Mouse (Mus musculus) liver (tissue): ENCODE data around the gene Thada.
"Not testable (repeated sequence)": the region's sequence is repeated elsewhere in the genome, so short reads cannot be mapped to it uniquely, and the experiment has no call there.

Experiments
- DNase-seq: peaks from one replicate; pipeline ENCODE4 v3.0.0-alpha.2; 2020; ENCODE audit warnings: mixed read lengths

Thada gene

GRCm38 (mm10) chr17:84256278-84256819 lies 209.7 kb downstream of the Thada start:
- no peak for DNase-seq

GRCm38 (mm10) chr17:84255841-84256240 lies 210.2 kb downstream of the Thada start:
- DNase-seq = no peak

GRCm38 (mm10) chr17:84251426-84251825 lies 214.6 kb downstream of the Thada start:
- no peak for DNase-seq

GRCm38 (mm10) chr17:84244182-84244920 lies 221.7 kb downstream of the Thada start:
- no peak for DNase-seq

GRCm38 (mm10) chr17:84243759-84244158 lies 222.2 kb downstream of the Thada start:
- DNase-seq = no peak

- no peak for DNase-seq
Measured at GRCm38 (mm10) chr17:84241308-84241957, 224.6 kb downstream of the Thada start.

- DNase-seq = no peak
Measured at GRCm38 (mm10) chr17:84239679-84240292, 226.2 kb downstream of the Thada start.

GRCm38 (mm10) chr17:84238174-84238573 lies 227.8 kb downstream of the Thada start:
- no peak for DNase-seq

- DNase-seq = no peak
Measured at GRCm38 (mm10) chr17:84236781-84237557, 229.0 kb downstream of the Thada start.

- no peak for DNase-seq
Measured at GRCm38 (mm10) chr17:84235399-84235928, 230.5 kb downstream of the Thada start.

GRCm38 (mm10) chr17:84234785-84235184 lies 231.2 kb downstream of the Thada start:
- DNase-seq = peak; percentile 40

- DNase-seq = no peak
Measured at GRCm38 (mm10) chr17:84233758-84234157, 232.2 kb downstream of the Thada start.

- no peak for DNase-seq
Measured at GRCm38 (mm10) chr17:84231361-84231760, 234.6 kb downstream of the Thada start.

GRCm38 (mm10) chr17:84228223-84228622 lies 237.8 kb downstream of the Thada start:
- no peak for DNase-seq

GRCm38 (mm10) chr17:84226681-84227080 lies 239.3 kb downstream of the Thada start:
- no peak for DNase-seq

- DNase-seq = no peak
Measured at GRCm38 (mm10) chr17:84226231-84226630, 239.8 kb downstream of the Thada start.

GRCm38 (mm10) chr17:84224217-84224887 lies 241.7 kb downstream of the Thada start:
- DNase-seq = no peak

GRCm38 (mm10) chr17:84218841-84219240 lies 247.2 kb downstream of the Thada start:
- not testable (repeated sequence) for DNase-seq

- no peak for DNase-seq
Measured at GRCm38 (mm10) chr17:84217696-84218095, 248.3 kb downstream of the Thada start.

GRCm38 (mm10) chr17:84215264-84215960 lies 250.6 kb downstream of the Thada start:
- DNase-seq = no peak

GRCm38 (mm10) chr17:84213464-84213863 lies 252.5 kb downstream of the Thada start:
- DNase-seq = no peak
